Mouse (Mus musculus) G1E (cell line): ENCODE results near the gene Txnl4b. TPM values are rescaled to one million over a fixed set of nuclear protein-coding genes. Genes with fewer than 3 reads are reported as not detected.

Experiments used
- ATAC-seq: 2 replicates; pipeline ENCODE4 v1.8.0; 2016; ENCODE audit warnings: mild to moderate bottlenecking; ENCODE audit not compliant: insufficient number of reproducible peaks, poor library complexity, low FRiP score, severe bottlenecking; ENCODE audit errors: extremely low read depth
- DNase-seq: peaks from one replicate; pipeline ENCODE4 v3.0.0; 2012; ENCODE audit warnings: low spot score
- H3K27me3 ChIP-seq: 2 replicates; pipeline ENCODE4 v1.6.1; 2012; ENCODE audit warnings: mild to moderate bottlenecking, low read length, inconsistent platforms; ENCODE audit not compliant: insufficient read depth
- H3K36me3 ChIP-seq: replicated peaks from 2 replicates; pipeline ENCODE3; 2012; ENCODE audit warnings: mild to moderate bottlenecking, inconsistent platforms
- H3K4me1 ChIP-seq: 2 replicates; pipeline ENCODE4 v1.6.1; 2012; ENCODE audit warnings: low read depth, low read length, inconsistent platforms, mixed read lengths; ENCODE audit not compliant: insufficient read depth
- H3K4me3 ChIP-seq: 2 replicates; pipeline ENCODE4 v1.5.1; 2012; ENCODE audit warnings: low read depth, mild to moderate bottlenecking, inconsistent platforms, low read length, moderate library complexity, mixed read lengths
- H3K9me3 ChIP-seq: replicated peaks from 2 replicates; pipeline ENCODE4 v1.6.1; 2012; ENCODE audit warnings: inconsistent platforms
- CTCF ChIP-seq: IDR thresholded peaks from 2 replicates; pipeline ENCODE4 v1.5.1; 2012; ENCODE audit warnings: low read depth, low read length, inconsistent platforms, mixed read lengths
- GATA1 ChIP-seq: IDR thresholded peaks from 2 replicates; pipeline ENCODE4 v1.6.1; 2012; ENCODE audit warnings: borderline replicate concordance, low read length, inconsistent platforms, mixed read lengths
- GATA2 ChIP-seq: IDR thresholded peaks from 2 replicates; pipeline ENCODE4 v1.6.1; 2012; ENCODE audit warnings: low read depth, low read length, inconsistent platforms, borderline replicate concordance
- POLR2AphosphoS5 ChIP-seq: IDR thresholded peaks from 2 replicates; pipeline ENCODE4 v1.6.1; 2012; ENCODE audit warnings: low read depth, low read length, inconsistent platforms; ENCODE audit not compliant: insufficient replicate concordance
- TAL1 ChIP-seq: conservative IDR thresholded peaks from 2 replicates; pipeline ENCODE4 v1.6.1; 2012; ENCODE audit warnings: low read depth, low read length, inconsistent platforms, mixed read lengths
- polyA plus RNA-seq: library from polyadenylated mRNA; stranded (reverse); fragments of >175 nt; gene quantifications from 2 replicates; pipeline ENCODE4 v1.2.3, GENCODE M21; 2012
- total RNA-seq, 2 experiments: library from RNA; stranded (forward) in 1 of 2; stranded (reverse) in 1 of 2; fragments of 200-1000 nt in 1 of 2; fragments of >200 nt in 1 of 2; fragmentation: Nextera tagmentation in 1 of 2; gene quantifications; 2 replicates each; pipeline ENCODE4 v1.2.3; 2014 to 2017

The Txnl4b gene
- total and polyA plus RNA-seq, 3 experiments: 6.1 to 20.3 (median 9.6) TPM

DNA sequence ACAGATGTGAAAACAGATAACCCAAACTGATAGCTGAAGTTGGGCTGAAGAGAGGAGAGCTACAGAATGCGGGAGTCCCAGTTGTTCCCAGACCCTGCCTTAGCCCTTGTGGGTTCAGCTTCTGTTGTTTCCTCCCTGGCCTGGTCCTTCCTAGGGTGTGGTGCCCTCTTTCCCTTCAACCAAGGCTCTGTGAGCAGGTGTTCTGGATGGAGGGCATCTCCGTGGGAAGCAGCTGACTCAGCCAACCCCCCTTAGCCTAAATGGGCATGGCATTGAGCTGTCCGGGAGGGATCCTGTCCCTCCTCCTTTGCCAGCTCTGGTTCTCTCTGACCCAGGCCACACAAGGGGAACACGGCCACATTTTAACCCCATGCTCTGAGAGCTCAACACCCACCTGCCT, 10.6 kb downstream of the Txnl4b start:
- H3K4me1 ChIP-seq: peaks cover 3% of the 10 kb centered on the region; the same call in 1 of the 2 replicates
- H3K9me3 ChIP-seq: no peaks in the 10 kb centered on the region
- H3K4me3 ChIP-seq: no peak overlapping the region
- no peaks in the 10 kb centered on the region; the same call in 1 of the 2 replicates for H3K27me3 ChIP-seq
- ATAC-seq: no peak
- DNase-seq: no peak
- TF ChIP-seq CTCF: no peak
- TF ChIP-seq GATA2: no peak
- no peak for TF ChIP-seq TAL1
- no peak for TF ChIP-seq GATA1
- TF ChIP-seq POLR2AphosphoS5: no peak
- H3K36me3 ChIP-seq: peaks cover 38% of the 10 kb centered on the region

DNA sequence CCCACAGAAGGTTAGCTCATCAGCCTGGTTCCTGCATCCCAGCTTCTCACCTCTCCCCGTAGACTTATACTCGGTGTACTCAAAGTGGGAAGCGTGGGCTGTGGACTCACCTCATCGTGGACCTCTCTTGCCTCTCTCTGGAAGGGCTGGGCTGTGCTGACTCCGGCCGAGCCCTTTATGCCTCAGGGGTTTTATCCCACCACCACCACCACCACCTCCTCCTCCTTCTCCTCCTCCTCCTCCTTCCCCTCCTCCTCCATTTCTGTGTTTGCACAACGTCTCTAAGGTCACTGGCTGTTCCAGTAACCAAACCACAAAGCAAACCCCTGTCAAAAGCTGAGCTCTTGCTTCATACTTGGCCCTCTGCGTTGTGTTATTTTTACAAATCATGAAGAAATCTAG, 13.2 kb downstream of the Txnl4b start, which contains the start of gene Hp:
Gene Hp, minus strand, starts transcription at position 273 of the 402 bp plus-strand sequence.
- no peaks in the 10 kb centered on the region for H3K9me3 ChIP-seq
- DNase-seq (no peak), ATAC-seq (no peak)

DNA sequence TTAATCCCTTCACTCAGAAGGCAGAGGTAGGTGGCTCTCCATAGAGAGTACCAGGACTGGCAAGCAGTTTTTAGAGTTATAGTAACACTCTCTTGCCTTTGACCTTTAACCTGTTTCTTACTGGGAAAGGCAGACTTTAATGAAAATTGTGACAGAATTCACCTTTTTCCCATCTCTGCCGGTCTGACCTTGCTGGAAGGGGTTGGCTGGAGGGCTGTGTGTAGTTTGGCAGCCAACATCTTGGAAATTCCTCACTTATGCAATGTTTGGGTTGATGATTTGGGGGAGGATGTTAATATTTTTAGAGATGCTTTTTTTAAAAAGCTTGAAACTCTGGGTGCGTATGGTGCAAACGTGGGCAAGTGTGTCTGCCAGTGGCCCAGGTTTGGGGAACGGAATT, 18.6 kb downstream of the Txnl4b start:
- no peaks in the 10 kb centered on the region for H3K36me3 ChIP-seq
- H3K27me3 ChIP-seq: peaks cover 11% of the 10 kb centered on the region
- ATAC-seq (no peak), DNase-seq (no peak)
- no peak overlapping the region for H3K4me3 ChIP-seq
- H3K9me3 ChIP-seq: no peaks in the 10 kb centered on the region
- TF ChIP-seq TAL1 (no peak), POLR2AphosphoS5 (no peak), CTCF (no peak), GATA1 (no peak), GATA2 (no peak)
- no peaks in the 10 kb centered on the region for H3K4me1 ChIP-seq

More for the DNA sequence above, 13.2 kb downstream of the Txnl4b start, which contains the start of gene Hp:
- no peaks in the 10 kb centered on the region for H3K4me1 ChIP-seq
- peaks cover 5% of the 10 kb centered on the region for H3K27me3 ChIP-seq
- H3K4me3 ChIP-seq: no peak within 1 kb of the TSS
- H3K36me3 ChIP-seq: peaks cover 15% of the 10 kb centered on the region
- TF ChIP-seq GATA1 (no peak), TAL1 (no peak), POLR2AphosphoS5 (no peak), CTCF (no peak)

DNA sequence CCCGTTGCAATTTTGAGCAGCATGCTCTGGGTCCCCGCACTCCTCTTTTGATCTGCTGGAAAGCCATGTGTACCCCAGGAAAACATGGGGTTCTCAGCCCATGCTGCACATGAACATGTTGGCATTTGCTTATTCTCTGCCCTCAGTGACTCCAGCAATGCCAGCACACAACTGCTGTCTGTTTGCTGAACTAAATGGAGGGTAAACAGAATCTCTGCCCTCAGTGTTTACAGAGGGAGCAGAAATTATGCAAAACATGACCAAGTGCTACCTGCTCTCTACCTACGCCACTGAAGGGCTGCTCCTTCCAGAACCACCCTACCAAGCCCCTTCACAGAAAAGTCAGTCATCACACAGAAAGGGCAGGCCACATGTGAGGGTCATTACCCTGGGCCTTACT, 19.1 kb downstream of the Txnl4b start:
- DNase-seq (no peak), ATAC-seq (no peak)
- Histone ChIP-seq H3K4me3 (no peak overlapping the region), H3K27me3 (peaks cover 11% of the 10 kb centered on the region), H3K36me3 (no peaks in the 10 kb centered on the region), H3K4me1 (no peaks in the 10 kb centered on the region), H3K9me3 (no peaks in the 10 kb centered on the region)
- no peak for TF ChIP-seq GATA2
- no peak for TF ChIP-seq TAL1
- TF ChIP-seq POLR2AphosphoS5: no peak
- no peak for TF ChIP-seq GATA1
- TF ChIP-seq CTCF: no peak

DNA sequence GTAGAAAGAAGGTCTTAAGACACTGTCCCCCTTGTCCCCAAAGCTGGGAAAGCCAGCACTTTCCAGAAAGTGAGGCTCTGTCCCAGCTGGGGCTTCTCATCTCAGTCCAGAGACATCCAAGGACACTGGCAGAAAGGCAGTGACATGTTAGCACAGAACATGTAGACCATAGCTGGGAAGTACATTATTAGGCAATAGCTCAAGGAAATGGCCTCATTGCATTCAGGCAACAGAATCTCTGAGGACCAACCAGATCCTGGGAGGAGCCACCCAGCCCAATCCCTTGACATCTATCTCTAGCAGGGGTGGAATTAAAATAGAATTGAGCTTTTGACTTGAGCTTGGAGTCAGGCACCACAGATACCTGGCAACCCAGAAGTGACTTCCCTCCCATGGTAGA, 20.0 kb downstream of the Txnl4b start:
- no peak for TF ChIP-seq TAL1
- TF ChIP-seq GATA1: no peak
- no peak for TF ChIP-seq GATA2
- no peak for TF ChIP-seq POLR2AphosphoS5
- TF ChIP-seq CTCF: no peak
- H3K4me3 ChIP-seq: no peak overlapping the region
- H3K27me3 ChIP-seq: peaks cover 11% of the 10 kb centered on the region
- H3K9me3 ChIP-seq: no peaks in the 10 kb centered on the region
- H3K4me1 ChIP-seq: no peaks in the 10 kb centered on the region
- H3K36me3 ChIP-seq: peaks cover under 1% of the 10 kb centered on the region
- ATAC-seq (no peak), DNase-seq (no peak)

DNA sequence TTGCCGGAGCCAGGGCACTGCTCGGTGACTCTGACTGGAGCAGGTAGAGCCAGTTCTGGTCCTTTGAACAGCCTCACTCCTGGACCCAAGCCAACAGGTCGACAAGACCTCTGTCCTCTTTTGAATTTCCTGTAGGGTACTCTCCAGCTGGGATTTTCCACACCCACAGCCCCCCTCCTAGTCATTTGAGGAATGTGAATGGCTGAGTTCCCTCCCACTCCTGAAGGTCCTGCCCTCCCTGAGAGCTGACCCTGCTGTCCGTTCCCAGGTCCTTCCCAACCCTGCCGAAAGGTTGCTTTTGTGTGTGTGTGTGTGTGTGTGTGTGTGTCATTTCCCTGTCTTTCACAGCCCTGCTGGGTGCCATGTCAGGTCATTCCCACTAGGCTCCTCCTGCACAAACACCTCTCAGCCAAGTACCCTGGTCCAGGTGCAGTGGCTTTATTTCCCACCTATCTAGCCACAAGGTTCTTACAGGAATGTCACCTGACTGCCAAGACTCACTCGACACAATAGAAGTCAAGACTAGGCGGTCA, 21.3 kb downstream of the Txnl4b start:
- Histone ChIP-seq H3K36me3 (peaks cover 11% of the 10 kb centered on the region), H3K27me3 (peaks cover 11% of the 10 kb centered on the region), H3K9me3 (no peaks in the 10 kb centered on the region), H3K4me3 (no peak overlapping the region), H3K4me1 (peaks cover 8% of the 10 kb centered on the region)
- DNase-seq: no peak
- ATAC-seq: no peak
- no peak for TF ChIP-seq TAL1
- TF ChIP-seq CTCF: no peak
- no peak for TF ChIP-seq GATA2
- no peak for TF ChIP-seq GATA1
- TF ChIP-seq POLR2AphosphoS5: no peak

DNA sequence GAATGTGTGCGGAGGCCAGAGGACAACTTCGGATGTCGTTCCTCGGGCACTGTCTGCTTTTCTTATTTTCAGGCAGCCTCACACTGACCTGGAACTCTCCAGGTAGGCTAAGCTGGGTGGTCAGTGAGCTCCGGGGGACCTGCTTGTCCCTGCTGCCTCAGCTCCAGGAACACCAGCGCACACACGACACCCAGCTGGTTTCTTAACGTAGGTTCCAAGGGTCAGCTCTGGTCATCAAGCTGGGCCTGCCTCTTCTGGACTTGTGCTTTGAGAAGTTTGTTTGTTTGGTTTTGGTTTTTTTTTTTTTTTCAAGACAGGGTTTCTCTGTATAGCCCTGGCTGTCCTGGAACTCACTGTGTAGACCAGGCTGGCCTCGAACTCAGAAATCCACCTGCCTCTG, 25.2 kb downstream of the Txnl4b start:
- Histone ChIP-seq H3K4me3 (no peak overlapping the region), H3K4me1 (peaks cover 11% of the 10 kb centered on the region), H3K9me3 (no peaks in the 10 kb centered on the region), H3K27me3 (no peaks in the 10 kb centered on the region; the same call in 1 of the 2 replicates), H3K36me3 (peaks cover 50% of the 10 kb centered on the region)
- ATAC-seq (no peak), DNase-seq (no peak)
- TF ChIP-seq POLR2AphosphoS5 (no peak), CTCF (no peak), GATA2 (no peak), TAL1 (no peak), GATA1 (no peak)
